Mouse (Mus musculus) embryonic fibroblast, embryonic 13.5 days (primary cell): ENCODE measurements at regions not wholly inside any gene's neighbourhood (a gene's known extent, or its start where the extent isn't known, plus 50 kb on each side); places are given as distances from the start of the nearest gene placed in this dataset.

Source experiments
- H3K27ac ChIP-seq: 2 replicates; pipeline ENCODE4 v1.5.1; 2012; ENCODE audit warnings: low read length, control low read depth, inconsistent platforms; ENCODE audit not compliant: insufficient read depth
- H3K4me1 ChIP-seq: 2 replicates; pipeline ENCODE4 v1.6.1; 2011; ENCODE audit warnings: low read length; ENCODE audit not compliant: control insufficient read depth, insufficient read depth
- H3K4me3 ChIP-seq: 2 replicates; pipeline ENCODE4 v1.5.1; 2011; ENCODE audit warnings: mild to moderate bottlenecking, control low read depth, low read length; ENCODE audit not compliant: insufficient read depth
- CTCF ChIP-seq: IDR thresholded peaks from 2 replicates; pipeline ENCODE4 v1.5.1; 2011; ENCODE audit warnings: mild to moderate bottlenecking, control low read depth, low read length, moderate library complexity, borderline replicate concordance; ENCODE audit not compliant: insufficient read depth
- POLR2A ChIP-seq: IDR thresholded peaks from 2 replicates; pipeline ENCODE4 v1.6.1; 2011; ENCODE audit warnings: low read depth, mild to moderate bottlenecking, control low read depth, low read length, moderate library complexity

GRCm38 (mm10) chr4:137139051-137139705, 90.6 kb upstream of the Zbtb40 start:
- Histone ChIP-seq H3K27ac (no peak overlapping the region), H3K4me1 (no peaks in the 10 kb centered on the region), H3K4me3 (no peak overlapping the region)
- TF ChIP-seq CTCF: no peak
- TF ChIP-seq POLR2A: no peak

GRCm38 (mm10) chr4:137138127-137138526, 89.5 kb upstream of the Zbtb40 start:
- 0 out of 2 replicates have a peak, but pooled peaks cover 6% of the 10 kb centered on the region for H3K4me1 ChIP-seq
- no peak overlapping the region for H3K4me3 ChIP-seq
- H3K27ac ChIP-seq: no peak overlapping the region
- TF ChIP-seq POLR2A (no peak), CTCF (no peak)

- H3K4me1 ChIP-seq: 0 out of 2 replicates have a peak, but pooled peaks cover 6% of the 10 kb centered on the region
- no peak overlapping the region for H3K27ac ChIP-seq
- TF ChIP-seq POLR2A (no peak), CTCF (no peak)
- H3K4me3 ChIP-seq: no peak overlapping the region
These were observed 87.7 kb upstream of the Zbtb40 start for GRCm38 (mm10) chr4:137136313-137136712.

- 0 out of 2 replicates have a peak, but pooled peaks cover 6% of the 10 kb centered on the region for H3K4me1 ChIP-seq
- H3K4me3 ChIP-seq: no peak overlapping the region
- no peak overlapping the region for H3K27ac ChIP-seq
- TF ChIP-seq CTCF (no peak), POLR2A (no peak)
These were observed 87.2 kb upstream of the Zbtb40 start for GRCm38 (mm10) chr4:137135792-137136191.

GRCm38 (mm10) chr4:137134553-137134952, 86.0 kb upstream of the Zbtb40 start:
- H3K27ac ChIP-seq: peak overlapping the region; percentile 19; the same call in 1 of the 2 replicates
- TF ChIP-seq CTCF: no peak
- TF ChIP-seq POLR2A: no peak
- 0 out of 2 replicates have a peak, but pooled peaks cover 6% of the 10 kb centered on the region for H3K4me1 ChIP-seq
- no peak overlapping the region for H3K4me3 ChIP-seq

GRCm38 (mm10) chr4:137133789-137134188, 85.2 kb upstream of the Zbtb40 start:
- H3K4me1 ChIP-seq: 0 out of 2 replicates have a peak, but pooled peaks cover 6% of the 10 kb centered on the region
- H3K4me3 ChIP-seq: no peak overlapping the region
- H3K27ac ChIP-seq: no peak overlapping the region
- TF ChIP-seq CTCF (no peak), POLR2A (no peak)

GRCm38 (mm10) chr4:137130619-137131212, 82.1 kb upstream of the Zbtb40 start:
- H3K4me3 ChIP-seq: no peak overlapping the region
- no peak for TF ChIP-seq CTCF
- no peak for TF ChIP-seq POLR2A
- H3K4me1 ChIP-seq: 0 out of 2 replicates have a peak, but pooled peaks cover 6% of the 10 kb centered on the region

GRCm38 (mm10) chr4:137128152-137128551, 79.6 kb upstream of the Zbtb40 start:
- H3K4me1 ChIP-seq: 0 out of 2 replicates have a peak, but pooled peaks cover under 1% of the 10 kb centered on the region
- H3K27ac ChIP-seq: no peak overlapping the region
- no peak for TF ChIP-seq POLR2A
- H3K4me3 ChIP-seq: no peak overlapping the region

More at GRCm38 (mm10) chr4:137130619-137131212, 82.1 kb upstream of the Zbtb40 start:
- H3K27ac ChIP-seq: no peak overlapping the region

DNA sequence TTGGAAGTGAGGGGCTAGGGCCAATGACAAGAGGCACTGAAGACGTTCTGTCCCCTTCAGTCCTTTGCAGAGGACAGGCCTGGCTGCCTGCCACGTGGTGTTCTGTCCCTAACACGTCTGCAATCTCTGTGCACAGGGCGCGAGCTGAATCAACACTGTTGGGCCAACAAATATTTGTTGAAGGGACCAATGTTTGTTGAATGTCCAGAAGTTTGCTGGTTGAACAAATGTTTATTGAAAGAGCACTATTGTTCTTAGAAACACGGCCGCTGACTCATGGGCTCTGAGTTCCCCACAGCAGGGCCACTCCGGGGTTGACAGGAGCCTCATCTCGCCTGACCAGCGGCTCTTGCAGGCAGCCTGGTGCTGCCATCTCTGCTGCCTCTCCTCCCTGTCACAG, 73.1 kb upstream of the Zbtb40 start:
- Histone ChIP-seq H3K27ac (no peak overlapping the region), H3K4me3 (no peak overlapping the region), H3K4me1 (peaks cover 11% of the 10 kb centered on the region)
- no peak for TF ChIP-seq CTCF

- TF ChIP-seq CTCF: no peak
- TF ChIP-seq POLR2A: no peak
- Histone ChIP-seq H3K27ac (no peak overlapping the region), H3K4me1 (peaks cover 13% of the 10 kb centered on the region), H3K4me3 (no peak overlapping the region)
These were observed 72.0 kb upstream of the Zbtb40 start for GRCm38 (mm10) chr4:137120597-137120996.
